Mouse (Mus musculus) olfactory bulb, adult 2 months (tissue): ENCODE results near the gene Npr2. TPM values are rescaled to one million over a fixed set of nuclear protein-coding genes. Genes with fewer than 3 reads are reported as not detected.

Experiments used
- H3K27ac ChIP-seq: fragments of 200-500 bp; 2 replicates; pipeline ENCODE4 v1.5.1; 2012; ENCODE audit warnings: low read depth, low read length; ENCODE audit not compliant: insufficient read depth
- H3K4me1 ChIP-seq: fragments of 200-500 bp; 2 replicates; pipeline ENCODE4 v1.6.1; 2012; ENCODE audit warnings: low read length; ENCODE audit not compliant: control insufficient read depth, insufficient read depth
- H3K4me3 ChIP-seq: fragments of 200-500 bp; 2 replicates; pipeline ENCODE4 v1.5.1; 2012; ENCODE audit warnings: mild to moderate bottlenecking, low read depth, low read length, moderate library complexity; ENCODE audit not compliant: insufficient read depth
- CTCF ChIP-seq: fragments of 200-500 bp; IDR thresholded peaks from 2 replicates; pipeline ENCODE4 v1.5.1; 2012; ENCODE audit warnings: low read depth, mild to moderate bottlenecking, low read length, moderate library complexity; ENCODE audit not compliant: insufficient read depth
- POLR2A ChIP-seq: fragments of 200-500 bp; IDR thresholded peaks from 2 replicates; pipeline ENCODE4 v1.6.1; 2012; ENCODE audit warnings: mild to moderate bottlenecking, low read depth, low read length, moderate library complexity; ENCODE audit not compliant: insufficient read depth
- WGBS: fragments of 180-500 bp; shearing (Covaris S2); methylation state at CpG from one replicate; pipeline ENCODE4 v1.1.7; 2018; 5-methylcytosine and 5-hydroxymethylcytosine counted together
- polyA plus RNA-seq: library from polyadenylated mRNA; stranded (reverse); fragments of >200 nt; gene quantifications from 2 replicates; pipeline ENCODE4 v1.2.4, GENCODE M21; 2012; ENCODE audit warnings: low replicate concordance; ENCODE audit not compliant: missing spikeins, insufficient read depth, insufficient read length

Gene Npr2
- polyA plus RNA-seq, 1 experiment: not detected

DNA sequence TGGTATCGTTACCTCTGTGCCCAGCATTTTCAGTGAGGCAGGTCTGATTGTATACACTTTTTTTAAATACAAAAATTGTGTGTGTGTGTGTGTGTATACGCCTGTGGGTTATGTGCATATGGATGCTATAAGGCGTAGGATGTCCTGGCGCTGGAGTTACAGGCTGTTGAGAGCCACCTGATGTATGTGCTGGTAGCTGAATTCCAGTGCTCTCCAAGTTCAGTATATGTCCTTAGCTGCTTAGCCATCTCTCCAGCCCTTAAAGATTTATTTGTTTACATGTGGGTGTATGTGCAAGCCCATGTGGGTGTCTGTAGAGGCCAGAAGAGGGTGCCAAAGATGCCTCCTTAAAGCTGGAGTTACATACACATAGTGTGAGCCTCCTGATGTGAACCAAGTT is 25.4 kb downstream of the Npr2 start:
- 51% methylated on average over 4 of the region's 4 CpGs for WGBS
- Histone ChIP-seq H3K4me1 (peaks cover 9% of the 10 kb centered on the region; the same call in 1 of the 2 replicates), H3K27ac (no peak overlapping the region), H3K4me3 (no peak overlapping the region)
- TF ChIP-seq POLR2A: no peak

DNA sequence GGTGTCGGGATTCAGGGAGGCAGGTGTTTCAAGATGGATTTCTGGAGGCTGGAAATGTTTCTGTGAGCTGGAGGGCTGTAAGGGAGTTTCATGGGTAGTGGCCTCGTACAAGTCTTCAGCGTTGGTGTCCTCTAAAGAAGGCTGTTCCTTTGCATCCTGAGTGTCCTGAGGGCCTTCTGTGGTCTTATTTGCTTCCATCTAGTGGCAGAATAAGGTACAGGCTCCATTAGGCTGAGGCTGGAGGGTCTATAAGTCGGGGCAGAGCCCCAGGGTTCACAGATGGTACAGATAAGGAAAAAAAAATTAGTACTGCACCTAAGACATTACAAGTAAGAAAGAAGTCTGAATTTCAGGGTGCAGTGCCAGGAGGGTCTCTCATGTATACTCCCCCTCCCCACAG is 34.7 kb downstream of the Npr2 start:
- no peak overlapping the region for H3K4me3 ChIP-seq
- no peak overlapping the region for H3K27ac ChIP-seq
- WGBS: 30% methylated on average over 4 of the region's 4 CpGs
- peaks cover 14% of the 10 kb centered on the region for H3K4me1 ChIP-seq
- TF ChIP-seq CTCF: no peak
- no peak for TF ChIP-seq POLR2A

DNA sequence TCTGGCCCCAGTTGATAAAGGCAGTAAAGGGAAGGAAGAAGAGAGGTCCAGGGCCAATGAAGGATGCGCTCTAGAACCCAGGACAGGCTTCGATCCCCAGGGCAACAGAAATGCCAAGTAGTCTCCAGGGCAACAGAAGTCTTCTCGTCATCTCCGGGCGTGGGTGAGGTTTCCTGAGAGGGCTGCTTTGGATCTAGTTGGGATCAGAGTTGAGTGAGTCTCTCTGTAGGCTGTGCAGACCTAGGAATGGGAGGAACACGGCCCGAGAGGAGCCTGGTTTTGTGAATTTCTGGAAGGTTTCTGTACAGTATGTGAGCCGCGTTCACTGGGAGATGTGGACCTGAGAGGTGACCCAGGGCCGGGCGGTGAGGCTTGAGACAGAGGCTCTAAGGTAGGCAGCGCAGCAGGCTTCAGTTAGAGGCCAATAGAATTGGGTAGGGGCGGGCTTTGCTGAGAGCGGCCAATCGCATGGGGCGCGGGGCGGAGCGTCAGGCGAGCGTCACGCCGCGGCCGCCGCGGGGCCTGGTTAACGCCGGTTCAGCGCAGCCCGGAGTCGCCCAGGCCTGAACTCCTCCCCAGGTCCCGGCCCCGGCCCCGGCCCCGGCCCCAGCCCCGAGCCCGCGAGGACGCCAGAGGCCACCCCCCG is 37.2 kb downstream of the Npr2 start, which contains the start of the genes Tmem8b and Fam221b:
Gene Tmem8b, plus strand, starts transcription at position 190 of the 646 bp plus-strand sequence.
Gene Fam221b, minus strand, starts transcription at position 364 of the 646 bp plus-strand sequence.
- Histone ChIP-seq H3K4me1 (peaks cover 22% of the 10 kb centered on the region), H3K4me3 (peak within 1 kb of the TSS; percentile 79), H3K27ac (peak within 1 kb of the TSS; percentile 29; the same call in 1 of the 2 replicates)
- WGBS: 1% methylated on average over 41 of the region's 41 CpGs
- TF ChIP-seq CTCF (no peak), POLR2A (peak; percentile 68)

DNA sequence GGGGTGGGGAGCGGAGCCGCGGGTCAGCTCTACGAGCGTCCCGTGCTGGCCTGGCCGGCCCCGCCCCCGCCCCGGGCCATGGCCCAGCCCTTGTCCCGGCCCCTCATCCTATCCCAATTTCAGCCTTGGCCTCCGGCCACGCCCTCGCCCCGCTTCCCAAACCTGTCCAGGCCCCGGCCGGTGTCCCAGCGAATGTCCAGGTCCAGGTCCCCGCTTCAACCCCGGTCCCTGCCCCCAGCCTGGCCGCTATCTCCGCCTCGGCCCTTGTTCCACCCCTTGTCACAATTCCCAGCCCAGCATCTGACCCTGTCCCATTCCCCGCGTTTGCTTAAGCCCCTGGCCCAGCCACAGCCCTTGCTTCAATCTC is 37.7 kb downstream of the Npr2 start:
- under 1% methylated on average over 23 of the region's 25 CpGs for WGBS
- H3K4me3 ChIP-seq: peak overlapping the region; percentile 79
- no peak for TF ChIP-seq POLR2A
- no peak for TF ChIP-seq CTCF
- 0 out of 2 replicates have a peak overlapping the region, but pooled peaks have one; percentile 29 for H3K27ac ChIP-seq
- H3K4me1 ChIP-seq: peaks cover 22% of the 10 kb centered on the region

DNA sequence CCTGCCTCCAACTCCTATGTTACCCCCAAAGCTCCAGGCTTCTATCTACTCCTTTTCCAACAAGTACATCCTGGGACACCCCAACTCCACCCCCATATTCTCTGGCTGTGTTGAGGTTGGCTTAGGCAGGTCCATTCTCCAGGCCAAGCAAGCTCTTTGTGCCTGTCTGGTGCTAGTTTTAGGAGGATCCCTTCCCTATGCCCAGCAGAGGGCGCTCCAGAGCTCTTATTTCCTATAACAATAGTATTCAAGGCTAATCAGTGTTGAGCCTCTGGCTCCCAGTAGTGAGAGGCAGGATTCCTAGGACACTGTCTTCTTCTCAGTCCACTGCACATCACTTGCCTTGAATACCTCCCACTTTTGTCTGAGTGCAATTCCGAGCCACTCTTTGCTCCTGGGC is 40.3 kb downstream of the Npr2 start:
- Histone ChIP-seq H3K4me1 (peaks cover 22% of the 10 kb centered on the region), H3K27ac (no peak overlapping the region), H3K4me3 (no peak overlapping the region)
- TF ChIP-seq POLR2A: no peak
- peak; percentile 43; the same call in 1 of the 2 replicates for TF ChIP-seq CTCF
- WGBS: 8% methylated on average over 2 of the region's 2 CpGs

DNA sequence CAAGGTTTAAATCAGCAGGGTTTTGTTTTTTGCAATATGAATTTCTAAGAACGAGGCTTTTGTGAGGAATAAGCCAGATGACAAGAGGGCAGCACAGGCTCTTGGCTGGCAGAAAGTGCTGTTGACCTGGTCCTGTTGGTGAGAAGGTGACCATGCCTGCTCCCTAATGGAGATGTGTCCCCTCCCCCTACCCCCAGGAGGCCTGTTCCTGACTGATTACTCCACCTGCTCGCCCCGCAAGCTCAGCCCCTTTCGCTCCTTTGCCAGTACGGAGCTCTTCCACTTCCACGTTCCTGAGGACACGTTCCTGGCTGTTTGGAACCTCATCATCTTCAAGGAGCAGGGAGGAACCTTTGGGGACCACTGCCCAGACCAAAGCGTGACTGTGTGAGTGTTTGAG is 42.0 kb downstream of the Npr2 start:
- no peak overlapping the region for H3K27ac ChIP-seq
- peaks cover 17% of the 10 kb centered on the region for H3K4me1 ChIP-seq
- 83% methylated on average over 8 of the region's 8 CpGs for WGBS
- no peak overlapping the region for H3K4me3 ChIP-seq
- TF ChIP-seq CTCF: no peak
- TF ChIP-seq POLR2A: no peak

DNA sequence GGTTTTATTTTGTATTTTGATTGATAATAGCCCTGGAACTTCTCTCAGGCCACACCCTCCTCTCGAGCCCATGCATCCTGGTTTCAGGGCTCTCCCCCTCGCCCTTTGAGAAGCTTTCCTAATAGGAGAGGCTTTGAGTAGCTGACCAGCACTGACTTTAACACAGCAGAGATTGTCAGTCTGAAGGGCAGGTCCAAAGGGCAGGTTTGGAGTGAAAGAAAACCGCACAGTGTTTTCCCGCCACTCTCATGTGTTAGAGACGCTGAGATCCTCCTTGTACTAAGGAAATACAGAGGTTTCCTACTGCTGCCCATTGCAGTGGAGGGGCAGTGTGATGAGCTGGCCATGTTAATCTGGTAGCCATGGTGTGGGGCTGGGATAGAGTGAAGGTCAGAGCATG is 43.2 kb downstream of the Npr2 start:
- WGBS: 76% methylated on average over 5 of the region's 5 CpGs
- Histone ChIP-seq H3K4me1 (peaks cover 13% of the 10 kb centered on the region), H3K4me3 (no peak overlapping the region), H3K27ac (no peak overlapping the region)
- no peak for TF ChIP-seq CTCF
- no peak for TF ChIP-seq POLR2A

DNA sequence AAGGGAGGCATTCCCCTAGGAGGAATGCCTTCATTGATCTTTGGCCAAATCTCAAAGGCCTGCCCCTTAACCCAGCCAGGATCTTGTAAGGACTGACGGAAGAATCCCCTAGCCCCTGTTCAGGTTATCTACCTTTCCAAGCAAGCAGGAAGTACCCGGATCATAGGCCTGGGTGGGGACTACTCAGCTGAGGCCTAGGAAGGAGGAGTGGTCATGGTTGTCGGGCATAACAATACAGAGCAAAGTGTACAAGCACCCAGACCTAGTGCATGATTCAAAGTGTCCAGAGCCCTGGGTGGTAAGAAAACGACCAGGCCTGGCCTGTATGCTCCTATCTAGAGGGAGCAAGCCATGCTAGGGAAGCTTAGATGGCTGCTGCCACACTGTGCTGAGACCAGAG is 43.9 kb downstream of the Npr2 start:
- Histone ChIP-seq H3K4me1 (peaks cover 12% of the 10 kb centered on the region), H3K27ac (no peak overlapping the region), H3K4me3 (no peak overlapping the region)
- no peak for TF ChIP-seq CTCF
- 78% methylated on average over 4 of the region's 4 CpGs for WGBS

DNA sequence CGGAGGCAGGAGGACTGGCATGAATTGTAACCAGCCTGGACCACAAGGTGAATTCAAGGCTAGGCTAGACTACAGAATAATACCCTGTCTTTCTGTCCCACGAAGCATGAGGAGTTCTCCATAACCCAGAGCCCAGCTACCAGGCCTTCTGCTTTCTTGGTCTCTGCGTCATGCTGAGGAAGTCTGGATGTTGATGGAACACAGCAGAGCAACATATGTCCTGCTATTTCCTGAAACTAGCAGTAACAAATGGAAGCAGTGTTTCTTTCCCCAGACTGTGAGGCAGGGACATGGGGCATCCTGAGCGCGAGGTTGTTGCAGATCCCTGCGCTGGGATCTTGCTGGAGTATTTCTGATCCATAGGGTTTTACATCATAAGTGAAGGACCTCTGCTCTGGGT is 46.8 kb downstream of the Npr2 start:
- TF ChIP-seq CTCF (no peak), POLR2A (no peak)
- H3K27ac ChIP-seq: no peak overlapping the region

More for the DNA sequence above, 46.8 kb downstream of the Npr2 start:
- H3K4me1 ChIP-seq: peaks cover 2% of the 10 kb centered on the region; the same call in 1 of the 2 replicates
- H3K4me3 ChIP-seq: no peak overlapping the region
- WGBS: 92% methylated on average over 6 of the region's 6 CpGs
